In the genomic region with DNA sequence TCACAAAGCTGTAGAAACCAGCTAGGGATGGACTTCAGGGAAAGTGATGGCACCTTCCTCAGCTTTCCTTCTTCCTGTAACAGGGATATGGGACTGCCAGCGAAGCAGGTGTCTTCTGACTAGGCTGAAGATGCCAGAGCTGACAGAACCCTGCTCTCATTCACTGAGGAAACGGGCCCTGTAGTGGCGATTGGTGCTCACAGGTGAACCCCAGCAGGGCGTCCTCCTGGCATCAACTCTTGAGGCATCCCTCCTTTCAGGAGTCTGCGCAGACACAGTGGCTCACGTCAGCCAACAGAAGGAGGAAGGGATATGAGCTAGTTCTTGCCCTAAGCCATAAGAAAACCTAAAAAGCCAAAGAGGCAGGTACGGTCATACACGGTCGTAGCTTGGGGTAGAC, we compare ENCODE assay signal across 22 mouse cellular contexts. TPM values are rescaled to one million over a fixed set of nuclear protein-coding genes. Genes with fewer than 3 reads are reported as not detected.
DNase-seq lines count a peak whose midpoint lies in the region; ATAC-seq and TF ChIP-seq lines count a peak whose summit lies in the region.
"Had no signal": no experiment of that assay in that cellular context is flagged by ENCODE, and none has a peak within 500 bp of the region (broad histone marks: within the 10 kb centered on the region; RNA-seq: fewer than 3 reads in every experiment).

No protein-coding gene starts in this region.

- H3K9ac ChIP-seq in intestine, embryonic 16.5 days (ENCODE audit: low read depth, low read length), result no peak overlapping the region
- H3K9ac ChIP-seq in intestine, postnatal 0 days (ENCODE audit: low read depth, low read length), result no peak overlapping the region
- H3K9ac ChIP-seq: embryonic facial prominence, embryonic 12.5 days; forebrain, embryonic 15.5 days; hindbrain, embryonic 12.5 days had no signal

- no peak overlapping the region for H3K4me3 ChIP-seq in intestine, embryonic 16.5 days (ENCODE audit: low read length)
- no peak overlapping the region for H3K4me3 ChIP-seq in intestine, postnatal 0 days (ENCODE audit: low read depth, low read length)
- H3K4me3 ChIP-seq: embryonic facial prominence, embryonic 12.5 days; forebrain, embryonic 15.5 days; heart, embryonic 10.5 days; hindbrain, embryonic 12.5 days had no signal

- no peaks in the 10 kb centered on the region for H3K9me3 ChIP-seq in intestine, embryonic 16.5 days (ENCODE audit: control insufficient read depth, low read length)
- H3K9me3 ChIP-seq in intestine, postnatal 0 days (ENCODE audit: control insufficient read depth), result no peaks in the 10 kb centered on the region
- H3K9me3 ChIP-seq: embryonic facial prominence, embryonic 12.5 days; forebrain, embryonic 15.5 days; G1E; heart, embryonic 10.5 days; hindbrain, embryonic 12.5 days had no signal

- H3K4me1 ChIP-seq in intestine, embryonic 16.5 days (ENCODE audit: control insufficient read depth, insufficient read depth, low read length), result peaks cover 59% of the 10 kb centered on the region
- H3K4me1 ChIP-seq in intestine, postnatal 0 days (replicated peaks; ENCODE audit: control insufficient read depth, insufficient read depth, low read length), result peaks cover 4% of the 10 kb centered on the region; the same call in 1 of the 2 replicates

- no peak for TF ChIP-seq CTCF in intestine, postnatal 0 days (IDR thresholded peaks at IDR 0.05; ENCODE audit: low read depth)

- no peak for ATAC-seq in cerebellum, adult (ENCODE audit: insufficient number of reproducible peaks, low FRiP score, low TSS enrichment)
- ATAC-seq in intestine, embryonic 16.5 days, result no peak
- no peak for ATAC-seq in intestine, postnatal 0 days
- ATAC-seq: CD4-positive, CD25-positive, alpha-beta regulatory T cell, adult 4 months; forebrain, embryonic 15.5 days; hindbrain, embryonic 16.5 days; inflammation-experienced regulatory T-cells, adult 6 months had no signal

- peak; percentile 38 for DNase-seq in cerebellum, adult 11 months
- peak; percentile 56 to 57 for DNase-seq in cerebellum, postnatal 14 days
- no peak for DNase-seq in c-Kit-positive CD71-positive TER-119-positive erythroid progenitor cells, embryonic 14.5 days (ENCODE audit: low spot score)
- no peak for DNase-seq in urinary bladder, postnatal 25 days (ENCODE audit: low spot score)
- DNase-seq: adrenal gland, adult 8-10 months; adrenal gland, postnatal 36 days; B cell, adult 2 months; gastrocnemius, postnatal 36 days; heart, adult 18-20 months; heart, postnatal 10 days; heart, postnatal 4 days had no signal

- WGBS in intestine, embryonic 16.5 days, result 90% methylated on average over 9 of the region's 9 CpGs
- whole genome bisulfite sequencing in intestine, postnatal 0 days, result 87% methylated on average over 9 of the region's 9 CpGs

- H3K27ac ChIP-seq in intestine, embryonic 16.5 days (ENCODE audit: low read length), result peak overlapping the region; percentile 12
- H3K27ac ChIP-seq in intestine, postnatal 0 days (ENCODE audit: low read depth, low read length), result no peak overlapping the region
- H3K27ac ChIP-seq: embryonic facial prominence, embryonic 12.5 days; forebrain, embryonic 15.5 days; heart, embryonic 10.5 days; hindbrain, embryonic 12.5 days had no signal

- H3K27me3 ChIP-seq in intestine, embryonic 16.5 days (replicated peaks; ENCODE audit: control insufficient read depth, insufficient read depth, low read length), result no peaks in the 10 kb centered on the region
- H3K27me3 ChIP-seq in intestine, postnatal 0 days (replicated peaks; ENCODE audit: control insufficient read depth, insufficient read depth, low read length), result no peaks in the 10 kb centered on the region
- H3K27me3 ChIP-seq: embryonic facial prominence, embryonic 12.5 days; forebrain, embryonic 15.5 days had no signal

- no peak overlapping the region for H3K4me2 ChIP-seq in intestine, embryonic 16.5 days (ENCODE audit: low read depth, low read length)
- H3K4me2 ChIP-seq in intestine, postnatal 0 days (replicated peaks; ENCODE audit: low read depth), result no peak overlapping the region
- H3K4me2 ChIP-seq: embryonic facial prominence, embryonic 12.5 days; forebrain, embryonic 15.5 days; hindbrain, embryonic 12.5 days had no signal

- no peaks in the 10 kb centered on the region for H3K36me3 ChIP-seq in intestine, embryonic 16.5 days (ENCODE audit: control insufficient read depth, insufficient read depth, low read length)
- 0 out of 2 replicates have a peak, but pooled peaks cover 9% of the 10 kb centered on the region for H3K36me3 ChIP-seq in intestine, postnatal 0 days (ENCODE audit: control insufficient read depth, insufficient read depth)
- H3K36me3 ChIP-seq: embryonic facial prominence, embryonic 12.5 days; forebrain, embryonic 15.5 days; heart, embryonic 10.5 days; hindbrain, embryonic 12.5 days had no signal

RNA-seq across cellular contexts. Expression of a gene that starts 17.2 kb away (rescaled TPM):
- polyA plus RNA-seq in intestine, embryonic 16.5 days (2015; fragmentation: Nextera tagmentation; extraction: Ambion mirVana), result 22.9 and 24.1 TPM in 2 replicates
- polyA plus RNA-seq in intestine, postnatal 0 days (2015; fragmentation: Nextera tagmentation; extraction: Ambion mirVana), result 22.0 and 25.6 TPM in 2 replicates

Comparison
In these comparisons a context has a peak if more than half of its experiments do, and no peak if none do; other contexts are left out.
1. DNase-seq: peak in cerebellum, adult 11 months (single experiment) and cerebellum, postnatal 14 days (2 of 2); none in c-Kit-positive CD71-positive TER-119-positive erythroid progenitor cells, embryonic 14.5 days (single experiment) and urinary bladder, postnatal 25 days (single experiment).